Mouse (Mus musculus): ENCODE results near the gene Tbc1d1.

DNA sequence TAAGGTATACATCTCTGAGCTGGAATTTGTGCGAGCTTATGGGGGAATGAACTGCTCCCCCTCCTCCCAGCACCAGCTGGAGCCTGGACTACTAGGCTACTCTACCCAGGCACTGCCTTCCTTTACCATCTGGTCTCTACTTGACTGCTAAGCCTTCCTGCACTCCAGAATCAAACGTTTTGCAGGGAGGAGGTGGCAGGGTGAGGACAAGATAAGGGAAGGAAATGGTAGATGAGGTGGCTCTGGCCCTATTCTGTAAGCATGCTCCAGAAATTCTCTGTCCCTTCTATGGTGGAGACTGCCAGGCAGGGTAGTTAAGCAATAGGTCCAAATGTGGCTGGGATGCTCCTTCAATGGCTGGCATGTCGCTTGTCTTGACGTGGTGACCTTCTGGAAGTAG lies 2.4 kb downstream of the Tbc1d1 start:
- no peak for TF ChIP-seq TAL1 (IDR thresholded peaks at IDR 0.05; ENCODE audit: low read length)
- TF ChIP-seq GATA1 (IDR thresholded peaks at IDR 0.05; ENCODE audit: low read length) = no peak
